Mouse (Mus musculus): ENCODE data around the gene Gm10031.

GRCm38 (mm10) chr1:156488031-156488430, 35.8 kb upstream of the Gm10031 start:
- no peak for TF ChIP-seq CTCF (IDR thresholded peaks at IDR 0.05; ENCODE audit: low read depth)
- TF ChIP-seq EP300 (IDR thresholded peaks at IDR 0.05; ENCODE audit: low read depth): no peak
